In genomic region chr6:5294659-5295449, GRCm38 (mm10) we compare ENCODE assay signal across 26 mouse cellular contexts. TPM values are rescaled to one million over a fixed set of nuclear protein-coding genes. Genes with fewer than 3 reads are reported as not detected.
A peak's percentile ranks its signal among the peaks of the same experiment; 100 is the strongest.
DNase-seq lines count a peak whose midpoint lies in the region; ATAC-seq and TF ChIP-seq lines count a peak whose summit lies in the region.
"Had no signal": no experiment of that assay in that cellular context is flagged by ENCODE, and none has a peak within 500 bp of the region (broad histone marks: within the 10 kb centered on the region; RNA-seq: fewer than 3 reads in every experiment).

No protein-coding gene starts in this region.

- peaks cover 2% of the 10 kb centered on the region; the same call in 1 of the 2 replicates for H3K4me1 ChIP-seq in heart, adult 2 months (ENCODE audit: control insufficient read depth, insufficient read depth, low read length)
- H3K4me1 ChIP-seq in G1E (ENCODE audit: insufficient read depth, low read depth, low read length): peaks cover 78% of the 10 kb centered on the region
- peaks cover 79% of the 10 kb centered on the region for H3K4me1 ChIP-seq in liver, embryonic 13.5 days (replicated peaks)
- H3K4me1 ChIP-seq in stomach, postnatal 0 days (replicated peaks; ENCODE audit: control insufficient read depth, insufficient read depth): 0 out of 2 replicates have a peak, but pooled peaks cover 3% of the 10 kb centered on the region

- no peak for TF ChIP-seq EP300 in heart, adult 2 months (IDR thresholded peaks at IDR 0.05; ENCODE audit: insufficient read depth, low read depth, low read length)
- no peak for TF ChIP-seq EP300 in stomach, postnatal 0 days (optimal IDR thresholded peaks at IDR 0.05)

- H3K27me3 ChIP-seq in heart, adult 2 months (ENCODE audit: control insufficient read depth, insufficient read depth, low read length): no peaks in the 10 kb centered on the region
- no peaks in the 10 kb centered on the region for H3K27me3 ChIP-seq in G1E (ENCODE audit: insufficient read depth, low read length)
- H3K27me3 ChIP-seq in liver, embryonic 13.5 days: no peaks in the 10 kb centered on the region
- H3K27me3 ChIP-seq in stomach, postnatal 0 days (ENCODE audit: control insufficient read depth, insufficient read depth, low read length): no peaks in the 10 kb centered on the region
- H3K27me3 ChIP-seq: heart, embryonic 12.5 days; limb, embryonic 13.5 days; lung, embryonic 15.5 days had no signal

- TF ChIP-seq CTCF in heart, adult 2 months (IDR thresholded peaks at IDR 0.05): 0 out of 2 replicates have a peak, but pooled peaks have one; percentile 7
- no peak for TF ChIP-seq CTCF in G1E (IDR thresholded peaks at IDR 0.05; ENCODE audit: low read depth, low read length)
- peak; percentile 52 for TF ChIP-seq CTCF in stomach, postnatal 0 days (IDR thresholded peaks at IDR 0.05; ENCODE audit: low read depth)

- no peak for ATAC-seq in G1E (ENCODE audit: extremely low read depth, insufficient number of reproducible peaks, low FRiP score, poor library complexity, severe bottlenecking)
- ATAC-seq in liver, embryonic 13.5 days (ENCODE audit: low read depth): no peak
- peak; percentile 37; the same call in 1 of the 2 replicates for ATAC-seq in stomach, postnatal 0 days (ENCODE audit: low FRiP score, low TSS enrichment)
- ATAC-seq: hindbrain, embryonic 16.5 days; midbrain, embryonic 15.5 days had no signal

- peaks cover 2% of the 10 kb centered on the region for H3K79me2 ChIP-seq in heart, adult 2 months (replicated peaks; ENCODE audit: control insufficient read depth, insufficient read depth, low read length)

- DNase-seq in heart, adult 2 months: no peak
- DNase-seq in heart, adult 9 months (ENCODE audit: low spot score in 2 of 2): no peak
- DNase-seq in G1E (ENCODE audit: low spot score): no peak
- DNase-seq in liver, embryonic 13.5 days: no peak
- DNase-seq in stomach, postnatal 0 days (ENCODE audit: low spot score): no peak
- DNase-seq in lung, adult 18-20 months: no peak
- no peak for DNase-seq in adrenal gland, adult (ENCODE audit: inconsistent age in 2 of 2, low spot score in 1 of 2)
- DNase-seq: adrenal gland, adult 2 months; cerebellum, adult 11-12 months; cerebellum, postnatal 10 days; heart, postnatal 10 days; kidney, adult 18-20 months; kidney, postnatal 4 days; layer of hippocampus, adult 9-11 months; lung, postnatal 4 days; right cerebral cortex, postnatal 4 days; thymus, adult 2 months; thymus, postnatal 4 days had no signal

- peaks cover 2% of the 10 kb centered on the region for H3K36me3 ChIP-seq in heart, adult 2 months (ENCODE audit: control insufficient read depth, insufficient read depth, low read length)
- H3K36me3 ChIP-seq in G1E (replicated peaks): peaks cover 49% of the 10 kb centered on the region
- peaks cover 43% of the 10 kb centered on the region for H3K36me3 ChIP-seq in liver, embryonic 13.5 days
- peaks cover 3% of the 10 kb centered on the region; the same call in 1 of the 2 replicates for H3K36me3 ChIP-seq in stomach, postnatal 0 days (ENCODE audit: control insufficient read depth, insufficient read depth, low read length)
- H3K36me3 ChIP-seq: limb, embryonic 13.5 days; lung, embryonic 15.5 days; midbrain, embryonic 15.5 days had no signal

- no peaks in the 10 kb centered on the region for H3K9me3 ChIP-seq in G1E (replicated peaks)
- no peaks in the 10 kb centered on the region for H3K9me3 ChIP-seq in liver, embryonic 13.5 days (replicated peaks)
- H3K9me3 ChIP-seq in stomach, postnatal 0 days (ENCODE audit: control insufficient read depth, low read length): no peaks in the 10 kb centered on the region
- H3K9me3 ChIP-seq: embryonic facial prominence, embryonic 10.5 days; heart, embryonic 12.5 days; hindbrain, embryonic 10.5 days; limb, embryonic 13.5 days; lung, embryonic 15.5 days; midbrain, embryonic 15.5 days had no signal

- TF ChIP-seq POLR2A in heart, adult 2 months (IDR thresholded peaks at IDR 0.05; ENCODE audit: insufficient read depth, low read depth, low read length): no peak

- no peak overlapping the region for H3K9ac ChIP-seq in heart, adult 2 months (ENCODE audit: low read depth, low read length)
- H3K9ac ChIP-seq in liver, embryonic 13.5 days: peak overlapping the region; percentile 59
- H3K9ac ChIP-seq in stomach, postnatal 0 days (ENCODE audit: low read length): no peak overlapping the region
- H3K9ac ChIP-seq: heart, embryonic 12.5 days; limb, embryonic 13.5 days; lung, embryonic 15.5 days; midbrain, embryonic 15.5 days had no signal

- intact Hi-C loops in heart, adult 2 months (cut with DNase I): loop anchor here (5.0 to 10.0 kb wide), 5 partner anchors 87 to 1290 kb away; partner anchors contain the start of genes Asb4, Casd1, Gng11 and Pdk4

- no peak overlapping the region for H3K27ac ChIP-seq in heart, adult 2 months
- peak overlapping the region; percentile 60 for H3K27ac ChIP-seq in liver, embryonic 13.5 days
- no peak overlapping the region for H3K27ac ChIP-seq in stomach, postnatal 0 days (replicated peaks)
- H3K27ac ChIP-seq: embryonic facial prominence, embryonic 10.5 days; hindbrain, embryonic 10.5 days; limb, embryonic 13.5 days; lung, embryonic 15.5 days; midbrain, embryonic 15.5 days had no signal

- H3K4me3 ChIP-seq in heart, adult 2 months: no peak overlapping the region
- H3K4me3 ChIP-seq in G1E (ENCODE audit: low read depth, low read length): peak overlapping the region; percentile 13; the same call in 1 of the 2 replicates
- peak overlapping the region; percentile 33 for H3K4me3 ChIP-seq in liver, embryonic 13.5 days (replicated peaks)
- H3K4me3 ChIP-seq in stomach, postnatal 0 days (ENCODE audit: low read depth, low read length): no peak overlapping the region
- H3K4me3 ChIP-seq: embryonic facial prominence, embryonic 10.5 days; heart, embryonic 12.5 days; hindbrain, embryonic 10.5 days; limb, embryonic 13.5 days; lung, embryonic 15.5 days; midbrain, embryonic 15.5 days; myocyte had no signal

- H3K4me2 ChIP-seq in liver, embryonic 13.5 days: peak overlapping the region; percentile 84
- no peak overlapping the region for H3K4me2 ChIP-seq in stomach, postnatal 0 days (replicated peaks; ENCODE audit: low read depth)
- H3K4me2 ChIP-seq: heart, embryonic 12.5 days; limb, embryonic 13.5 days; lung, embryonic 15.5 days; midbrain, embryonic 15.5 days had no signal

- 90% methylated on average over 16 of the region's 16 CpGs for WGBS in heart, adult 2 months
- WGBS in liver, embryonic 13.5 days (ENCODE audit: insufficient replicate concordance): 79% methylated on average over 16 of the region's 16 CpGs
- WGBS in stomach, postnatal 0 days: 83% methylated on average over 16 of the region's 16 CpGs

RNA-seq across cellular contexts. Expression of gene Pon2, which starts 3.4 kb away (rescaled TPM):
- total RNA-seq in heart, adult 2 months (2021): 10 to 100 TPM; 15.9 to 16.8 TPM
- 16.8 and 34.1 TPM in 2 replicates for polyA plus RNA-seq in heart, adult 2 months (2012; rRNA removed)
- 94.6 and 95.6 TPM in 2 replicates for total RNA-seq in G1E (2014; fragmentation: Nextera tagmentation)
- total RNA-seq in G1E (2017): 54.5 and 58.7 TPM in 2 replicates
- polyA plus RNA-seq in G1E (2012): 31.9 and 36.5 TPM in 2 replicates
- 52.6 and 58.3 TPM in 2 replicates for polyA plus RNA-seq in liver, embryonic 13.5 days (2015; fragmentation: Nextera tagmentation; extraction: Ambion mirVana)
- 130 and 148 TPM in 2 replicates for polyA plus RNA-seq in stomach, postnatal 0 days (2015; fragmentation: Nextera tagmentation; extraction: Ambion mirVana)

RNA-seq across cellular contexts. Expression of gene Pon3, which starts 38.8 kb away (rescaled TPM):
- total RNA-seq in heart, adult 2 months (2021): 10 to 100 TPM; 21.4 to 22.6 TPM
- 16.5 and 29.4 TPM in 2 replicates for polyA plus RNA-seq in heart, adult 2 months (2012; rRNA removed)
- 75.7 and 101 TPM in 2 replicates for total RNA-seq in G1E (2014; fragmentation: Nextera tagmentation)
- 48.2 and 48.5 TPM in 2 replicates for total RNA-seq in G1E (2017)
- polyA plus RNA-seq in G1E (2012): 1.5 and 1.9 TPM in 2 replicates
- 15.7 and 17.8 TPM in 2 replicates for polyA plus RNA-seq in liver, embryonic 13.5 days (2015; fragmentation: Nextera tagmentation; extraction: Ambion mirVana)
- 27.2 and 30.2 TPM in 2 replicates for polyA plus RNA-seq in stomach, postnatal 0 days (2015; fragmentation: Nextera tagmentation; extraction: Ambion mirVana)

Comparison
In these comparisons a context has a peak if more than half of its experiments do, and no peak if none do; other contexts are left out.
1. H3K4me3 ChIP-seq: peak in G1E (single experiment) and liver, embryonic 13.5 days (single experiment); none in heart, adult 2 months (single experiment) and stomach, postnatal 0 days (single experiment).